Comparison of ENCODE assay signal across 9 mouse cellular contexts in the genomic region with DNA sequence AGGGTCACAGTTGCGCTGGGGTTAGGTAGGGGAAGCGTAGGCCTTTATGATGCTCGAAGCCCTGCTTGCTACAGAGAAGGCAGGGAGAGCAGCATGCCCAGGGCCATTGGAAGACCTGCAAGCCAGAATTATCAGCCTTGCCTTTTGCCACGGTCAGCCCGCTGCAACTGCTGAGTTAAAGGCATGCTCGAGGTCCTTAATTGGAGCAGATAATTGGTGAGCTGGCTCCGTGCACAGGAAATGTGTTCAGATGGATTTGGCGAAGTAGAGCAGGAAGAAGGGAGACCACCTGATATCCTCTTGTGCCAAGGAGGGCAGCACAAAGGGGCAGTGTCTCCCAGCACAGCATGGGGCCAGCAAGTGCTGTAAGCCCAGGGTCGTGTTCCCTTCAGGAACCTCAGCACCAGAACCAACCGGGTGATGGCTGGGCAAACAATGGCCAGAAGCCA. TPM values are rescaled to one million over a fixed set of nuclear protein-coding genes. Genes with fewer than 3 reads are reported as not detected.
DNase-seq lines count a peak whose midpoint lies in the region; ATAC-seq lines count a peak whose summit lies in the region.
"Had no signal": no experiment of that assay in that cellular context is flagged by ENCODE, and none has a peak within 500 bp of the region (broad histone marks: within the 10 kb centered on the region; RNA-seq: fewer than 3 reads in every experiment).

No protein-coding gene starts in this region.

- H3K4me2 ChIP-seq in forebrain, embryonic 16.5 days (ENCODE audit: low read length): no peak overlapping the region
- H3K4me2 ChIP-seq in midbrain, embryonic 13.5 days (replicated peaks): no peak overlapping the region
- H3K4me2 ChIP-seq: limb, embryonic 13.5 days had no signal

- H3K9me3 ChIP-seq in forebrain, embryonic 16.5 days (ENCODE audit: control insufficient read depth, low read length): no peaks in the 10 kb centered on the region
- H3K9me3 ChIP-seq in midbrain, embryonic 13.5 days: no peaks in the 10 kb centered on the region
- H3K9me3 ChIP-seq: limb, embryonic 13.5 days had no signal

- no peak overlapping the region for H3K9ac ChIP-seq in forebrain, embryonic 16.5 days (replicated peaks; ENCODE audit: low read depth, low read length)
- H3K9ac ChIP-seq in midbrain, embryonic 13.5 days (replicated peaks): no peak overlapping the region
- H3K9ac ChIP-seq: limb, embryonic 13.5 days had no signal

- no peak overlapping the region for H3K27ac ChIP-seq in forebrain, embryonic 16.5 days (ENCODE audit: low read length)
- H3K27ac ChIP-seq in midbrain, embryonic 13.5 days: peak overlapping the region; percentile 60; the same call in 1 of the 2 replicates
- H3K27ac ChIP-seq: limb, embryonic 13.5 days had no signal

- 19% methylated on average over 10 of the region's 10 CpGs for WGBS in forebrain, embryonic 16.5 days
- WGBS in midbrain, embryonic 13.5 days: 31% methylated on average over 10 of the region's 10 CpGs

- H3K4me3 ChIP-seq in forebrain, embryonic 16.5 days (replicated peaks; ENCODE audit: low read length): no peak overlapping the region
- H3K4me3 ChIP-seq in midbrain, embryonic 13.5 days (replicated peaks): no peak overlapping the region
- H3K4me3 ChIP-seq: limb, embryonic 13.5 days had no signal

- peak; percentile 30 for DNase-seq in layer of hippocampus, adult 11-12 months (ENCODE audit: low spot score)
- DNase-seq in layer of hippocampus, adult 9-10 months (ENCODE audit: low spot score): no peak
- peak; percentile 52 for DNase-seq in brain, embryonic 18.5 days (ENCODE audit: low read depth, low spot score)
- DNase-seq in spleen, postnatal 36 days (ENCODE audit: low spot score in 2 of 2): no peak
- no peak for DNase-seq in heart, postnatal 4 days

- H3K27me3 ChIP-seq in forebrain, embryonic 16.5 days (replicated peaks; ENCODE audit: control insufficient read depth, insufficient read depth, low read length): no peaks in the 10 kb centered on the region
- peaks cover 3% of the 10 kb centered on the region; the same call in 1 of the 2 replicates for H3K27me3 ChIP-seq in midbrain, embryonic 13.5 days
- H3K27me3 ChIP-seq: limb, embryonic 13.5 days had no signal

- H3K36me3 ChIP-seq in forebrain, embryonic 16.5 days (ENCODE audit: control insufficient read depth, insufficient read depth): no peaks in the 10 kb centered on the region
- no peaks in the 10 kb centered on the region for H3K36me3 ChIP-seq in midbrain, embryonic 13.5 days
- H3K36me3 ChIP-seq: limb, embryonic 13.5 days had no signal

- ATAC-seq in forebrain, embryonic 16.5 days: peak; percentile 85
- ATAC-seq in midbrain, embryonic 13.5 days: peak; percentile 59; the same call in 1 of the 2 replicates
- no peak for ATAC-seq in erythroblast, adult 5-6 weeks (replicated peaks; ENCODE audit: low FRiP score, poor library complexity, severe bottlenecking)

- H3K4me1 ChIP-seq in forebrain, embryonic 16.5 days (replicated peaks; ENCODE audit: control insufficient read depth, insufficient read depth, low read length): peaks cover 10% of the 10 kb centered on the region
- H3K4me1 ChIP-seq in midbrain, embryonic 13.5 days (replicated peaks): peaks cover 18% of the 10 kb centered on the region

RNA-seq across cellular contexts. Expression of gene Ppp1r21, which starts 24.6 kb away (rescaled TPM):
- polyA plus RNA-seq in forebrain, embryonic 16.5 days (2015; fragmentation: Nextera tagmentation; extraction: Ambion mirVana): 28.1 and 29.5 TPM in 2 replicates
- polyA plus RNA-seq in midbrain, embryonic 13.5 days (2015; fragmentation: Nextera tagmentation; extraction: Ambion mirVana): 30.9 and 33.7 TPM in 2 replicates
- 10 to 100 TPM; 11.5 to 16.7 TPM for total RNA-seq in heart, postnatal 4 days (2021)
- total RNA-seq in erythroblast, adult 5-6 weeks (2015; ENCODE audit: low replicate concordance): 15.9 and 16.3 TPM in 2 replicates
- 12.8 and 13.6 TPM in 2 replicates for total RNA-seq in erythroblast, adult 5-6 weeks (2017; ENCODE audit: low replicate concordance)

Comparison
In these comparisons a context has a peak if more than half of its experiments do, and no peak if none do; other contexts are left out.
1. DNase-seq: peak in layer of hippocampus, adult 11-12 months (single experiment) and brain, embryonic 18.5 days (single experiment); none in layer of hippocampus, adult 9-10 months (single experiment), spleen, postnatal 36 days (0 of 2) and heart, postnatal 4 days (single experiment).